Mouse (Mus musculus) splenic B cell, adult 2 months (primary cell): ENCODE data around the gene Cdh13.
"Not testable (repeated sequence)": the region's sequence is repeated elsewhere in the genome, so short reads cannot be mapped to it uniquely, and the experiment has no call there.

ENCODE experiments used
- DNase-seq: peaks from one replicate; pipeline ENCODE4 v3.0.0-alpha.2; 2011; ENCODE audit warnings: low read depth, low spot score
- H3K27me3 ChIP-seq: 2 replicates; pipeline ENCODE4 v1.6.1; 2012; ENCODE audit warnings: mild to moderate bottlenecking, low read length, moderate library complexity, mixed read lengths; ENCODE audit not compliant: control insufficient read depth, poor library complexity, insufficient read depth, severe bottlenecking
- H3K36me3 ChIP-seq: 2 replicates; pipeline ENCODE4 v1.6.1; 2012; ENCODE audit warnings: mild to moderate bottlenecking, low read length, moderate library complexity, mixed read lengths; ENCODE audit not compliant: control insufficient read depth, poor library complexity, insufficient read depth, severe bottlenecking

Gene Cdh13

GRCm38 (mm10) chr8:118722896-118723295 is 439.4 kb downstream of the Cdh13 start:
- H3K27me3 ChIP-seq = no peaks in the 10 kb centered on the region
- no peaks in the 10 kb centered on the region for H3K36me3 ChIP-seq
- no peak for DNase-seq

- Histone ChIP-seq H3K36me3 (no peaks in the 10 kb centered on the region), H3K27me3 (no peaks in the 10 kb centered on the region)
- no peak for DNase-seq
Observed at GRCm38 (mm10) chr8:118725651-118726050, 442.1 kb downstream of the Cdh13 start.

GRCm38 (mm10) chr8:118741781-118742180 is 458.2 kb downstream of the Cdh13 start:
- no peak for DNase-seq
- H3K36me3 ChIP-seq = no peaks in the 10 kb centered on the region
- no peaks in the 10 kb centered on the region for H3K27me3 ChIP-seq

GRCm38 (mm10) chr8:118744991-118745390 is 461.5 kb downstream of the Cdh13 start:
- H3K27me3 ChIP-seq = no peaks in the 10 kb centered on the region
- DNase-seq = no peak

GRCm38 (mm10) chr8:118748041-118748604 is 464.6 kb downstream of the Cdh13 start:
- Histone ChIP-seq H3K27me3 (no peaks in the 10 kb centered on the region), H3K36me3 (no peaks in the 10 kb centered on the region)
- no peak for DNase-seq

More at GRCm38 (mm10) chr8:118744991-118745390, 461.5 kb downstream of the Cdh13 start:
- no peaks in the 10 kb centered on the region for H3K36me3 ChIP-seq

GRCm38 (mm10) chr8:118749191-118749590 is 465.7 kb downstream of the Cdh13 start:
- DNase-seq = no peak
- Histone ChIP-seq H3K27me3 (no peaks in the 10 kb centered on the region), H3K36me3 (no peaks in the 10 kb centered on the region)

- no peaks in the 10 kb centered on the region for H3K36me3 ChIP-seq
- DNase-seq = no peak
- H3K27me3 ChIP-seq = no peaks in the 10 kb centered on the region
Observed at GRCm38 (mm10) chr8:118749786-118750185, 466.3 kb downstream of the Cdh13 start.

GRCm38 (mm10) chr8:118753710-118754109 is 470.2 kb downstream of the Cdh13 start:
- no peak for DNase-seq
- Histone ChIP-seq H3K36me3 (no peaks in the 10 kb centered on the region), H3K27me3 (no peaks in the 10 kb centered on the region)

GRCm38 (mm10) chr8:118754119-118754518 is 470.6 kb downstream of the Cdh13 start:
- no peak for DNase-seq
- Histone ChIP-seq H3K36me3 (no peaks in the 10 kb centered on the region), H3K27me3 (no peaks in the 10 kb centered on the region)

- not testable (repeated sequence) for DNase-seq, H3K36me3 ChIP-seq, H3K27me3 ChIP-seq
Observed at GRCm38 (mm10) chr8:118777507-118777906, 494.0 kb downstream of the Cdh13 start.

GRCm38 (mm10) chr8:118778374-118778773 is 494.8 kb downstream of the Cdh13 start:
- no peak for DNase-seq
- H3K27me3 ChIP-seq = no peaks in the 10 kb centered on the region

GRCm38 (mm10) chr8:118785646-118786045 is 502.1 kb downstream of the Cdh13 start:
- DNase-seq = no peak
- no peaks in the 10 kb centered on the region for H3K27me3 ChIP-seq
- no peaks in the 10 kb centered on the region for H3K36me3 ChIP-seq

More at GRCm38 (mm10) chr8:118778374-118778773, 494.8 kb downstream of the Cdh13 start:
- H3K36me3 ChIP-seq = no peaks in the 10 kb centered on the region

- Histone ChIP-seq H3K36me3 (no peaks in the 10 kb centered on the region), H3K27me3 (no peaks in the 10 kb centered on the region)
- DNase-seq = no peak
Observed at GRCm38 (mm10) chr8:118789649-118790048, 506.1 kb downstream of the Cdh13 start.

GRCm38 (mm10) chr8:118794886-118795285 is 511.4 kb downstream of the Cdh13 start:
- DNase-seq = no peak
- Histone ChIP-seq H3K27me3 (no peaks in the 10 kb centered on the region), H3K36me3 (no peaks in the 10 kb centered on the region)

- no peak for DNase-seq
- Histone ChIP-seq H3K27me3 (no peaks in the 10 kb centered on the region), H3K36me3 (no peaks in the 10 kb centered on the region)
Observed at GRCm38 (mm10) chr8:118796491-118796890, 513.0 kb downstream of the Cdh13 start.

GRCm38 (mm10) chr8:118797127-118797526 is 513.6 kb downstream of the Cdh13 start:
- no peak for DNase-seq
- no peaks in the 10 kb centered on the region for H3K27me3 ChIP-seq
- no peaks in the 10 kb centered on the region for H3K36me3 ChIP-seq
